Mouse (Mus musculus): ENCODE measurements around the gene Vmn1r41. TPM values are rescaled to one million over a fixed set of nuclear protein-coding genes. Genes with fewer than 3 reads are reported as not detected.

The Vmn1r41 gene
- not detected for total RNA-seq (2021)
- long read RNA-seq, experiment 1: 0 reads
- long read RNA-seq, experiment 2: 0 reads

DNA sequence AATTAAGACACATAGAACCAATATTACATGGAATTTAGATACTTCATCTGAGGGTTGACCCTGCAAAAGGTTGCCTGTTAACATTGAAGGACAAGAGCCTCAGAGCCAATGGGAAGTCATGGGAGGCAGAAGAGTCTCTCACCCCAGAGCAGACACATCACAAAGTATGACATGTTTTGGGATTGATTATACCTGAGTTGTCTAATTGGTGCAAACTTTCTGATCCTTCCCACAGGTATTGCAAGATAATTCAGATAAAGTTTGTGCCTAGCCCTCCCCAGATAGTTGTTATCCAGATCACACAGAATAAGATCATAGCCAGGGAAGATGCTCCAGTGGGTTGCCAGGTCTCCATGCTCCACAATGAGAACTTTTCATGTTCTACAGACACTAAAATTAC, at the start of gene Vmn1r41:
TSS of gene Vmn1r41 (plus strand) at position 301 of the 400 bp plus-strand sequence.
- no peak for DNase-seq

- DNase-seq: no peak
These were observed 33.9 kb upstream of the Vmn1r41 start for GRCm38 (mm10) chr6:89706624-89707023.

DNA sequence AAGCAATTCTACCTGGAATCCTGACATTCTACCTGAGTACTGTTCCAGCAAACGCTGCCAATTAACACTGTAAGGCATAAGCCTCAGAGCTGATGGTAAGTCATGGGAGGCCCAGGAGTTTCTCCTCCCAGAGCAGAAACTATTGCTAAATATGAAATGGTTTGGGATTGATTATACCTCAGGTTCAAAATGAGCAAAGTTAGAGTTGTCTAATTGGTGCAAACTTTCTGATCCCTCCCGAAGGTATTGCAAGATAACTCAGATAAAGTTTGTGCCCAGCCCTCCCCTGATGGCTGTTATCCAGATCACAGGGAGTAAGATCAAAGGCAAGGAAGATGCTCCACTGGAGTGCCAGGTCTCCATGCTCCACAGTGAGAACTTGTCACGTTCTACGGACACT, 33.3 kb upstream of the Vmn1r41 start, which contains the start of gene Vmn1r40:
TSS of gene Vmn1r40 (plus strand) at position 301 of the 400 bp plus-strand sequence.
- DNase-seq: no peak

DNA sequence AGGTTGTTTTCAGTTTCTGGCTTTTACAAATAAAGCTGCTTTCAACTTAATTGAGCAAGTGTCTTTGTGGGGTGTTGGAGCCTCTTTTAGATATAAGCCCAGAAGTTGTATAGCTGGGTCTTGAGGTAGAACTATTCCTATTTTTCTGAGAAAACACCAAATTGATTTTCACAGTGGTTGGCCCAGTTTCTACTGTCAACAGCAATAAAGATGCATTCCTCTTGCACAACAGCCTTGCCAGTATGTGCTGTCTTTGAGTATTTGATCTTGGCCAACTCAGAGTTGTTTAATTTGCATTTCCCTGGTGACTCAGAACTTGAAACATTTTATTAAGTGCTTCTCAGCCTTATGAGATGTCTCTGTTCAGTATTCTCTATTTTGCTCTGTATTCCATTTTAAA, 22.5 kb upstream of the Vmn1r41 start:
- no peak for DNase-seq

DNA sequence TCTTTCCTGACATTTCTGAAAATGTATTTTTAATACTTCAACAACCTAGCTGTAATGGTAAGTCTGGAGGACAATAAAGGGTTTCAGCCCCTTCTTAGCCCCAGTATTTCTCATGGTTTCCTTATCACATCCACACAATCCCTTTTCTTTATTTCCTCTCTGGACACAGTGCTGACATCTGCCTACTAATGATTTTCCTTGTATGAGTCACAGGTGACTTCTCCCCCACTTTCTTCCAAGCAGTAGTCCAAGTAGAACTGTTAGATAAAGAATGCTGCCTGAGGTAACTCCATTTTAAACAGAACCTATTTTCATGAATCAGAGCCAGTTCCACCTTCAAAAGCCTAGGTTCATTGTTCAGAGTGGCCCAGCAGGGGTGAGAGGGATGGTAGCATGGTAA, 2.2 kb downstream of the Vmn1r41 start:
- no peak for DNase-seq

GRCm38 (mm10) chr6:89790231-89790630, 49.7 kb downstream of the Vmn1r41 start:
- DNase-seq: no peak

Other genes starting within 250 kb of the Vmn1r41 start
- 10 to 100 TPM; 11.8 to 12.3 TPM for gene Chchd6, start 145.1 kb upstream of the Vmn1r41 start, total RNA-seq (2021)
- gene Txnrd3, start 96.8 kb upstream of the Vmn1r41 start, total RNA-seq (2021): 10 to 100 TPM; 14.6 to 17.1 TPM
- gene Vmn1r40, start 33.2 kb upstream of the Vmn1r41 start, total RNA-seq (2021): not detected
- under 1 TPM; 0.25 to 0.26 TPM for gene Vmn1r42, start 135.6 kb downstream of the Vmn1r41 start, total RNA-seq (2021)
- gene Vmn1r43, start 135.6 kb downstream of the Vmn1r41 start, total RNA-seq (2021): not detected
- not detected for gene Vmn1r44, start 142.9 kb downstream of the Vmn1r41 start, total RNA-seq (2021)
- not detected for gene Vmn1r45, start 199.8 kb downstream of the Vmn1r41 start, total RNA-seq (2021)
- not detected for gene Vmn1r46, start 228.5 kb downstream of the Vmn1r41 start, total RNA-seq (2021)

All from heart, adult 18-20 months (tissue).